Mouse (Mus musculus): Measurements from ENCODE around the gene Frmd4b. TPM values are rescaled to one million over a fixed set of nuclear protein-coding genes. Genes with fewer than 3 reads are reported as not detected.

The Frmd4b gene
- 2.5 and 4.5 TPM in 2 replicates for total RNA-seq (2023)

DNA sequence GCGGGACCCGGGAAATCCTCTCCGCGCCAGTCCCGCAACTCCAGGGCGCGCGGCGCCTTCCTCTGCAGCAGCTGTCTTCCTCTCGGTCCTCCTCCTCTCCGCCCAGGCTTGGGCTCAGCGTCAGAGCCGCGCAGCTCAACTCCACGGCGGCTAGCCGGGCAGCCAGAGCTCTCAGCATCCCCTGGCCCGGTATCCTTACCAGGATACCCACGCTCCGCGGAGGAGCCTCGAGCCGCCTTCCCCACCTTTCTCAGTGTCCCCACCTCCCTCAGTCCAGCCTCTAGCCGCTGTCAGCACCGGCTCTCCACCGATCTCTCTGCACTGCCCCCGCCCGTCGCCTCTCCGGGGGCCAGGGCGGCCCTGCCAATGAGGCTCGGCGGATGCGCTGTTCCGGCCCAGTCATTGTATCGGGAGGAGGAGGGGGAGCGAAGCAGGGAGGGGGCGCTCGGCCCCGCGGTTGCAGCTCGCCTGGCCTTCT is at the start of gene Frmd4b:
Frmd4b (minus strand) TSS at position 276 of the 478 bp plus-strand sequence.

DNA sequence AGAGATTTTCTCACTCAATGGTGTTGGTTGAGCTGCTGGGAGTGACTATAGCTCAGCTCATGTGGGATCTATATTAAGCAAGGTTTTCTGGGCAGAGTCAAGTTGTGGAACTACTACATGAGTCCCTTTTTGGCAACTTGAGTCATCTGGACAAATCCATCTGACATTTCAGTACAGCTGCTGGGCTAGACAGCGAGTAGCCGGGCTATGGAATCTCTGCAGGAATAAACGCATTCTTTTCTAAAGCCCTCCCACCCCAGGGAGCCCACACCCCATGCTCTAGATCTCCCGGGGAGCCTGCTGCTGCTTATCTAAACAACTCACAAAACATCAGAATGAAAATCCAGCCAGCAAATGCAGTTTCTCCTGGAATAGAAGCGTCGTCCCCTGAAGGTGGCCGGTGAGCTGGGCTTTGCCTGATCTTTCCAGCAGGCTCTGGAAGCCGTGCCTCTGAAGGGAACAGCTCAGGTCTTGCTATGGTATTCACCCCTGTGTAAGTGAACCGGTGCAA is 364.6 kb downstream of the Frmd4b start, which contains the start of gene Lmod3:
Lmod3 (minus strand) TSS at position 49 of the 511 bp plus-strand sequence.

Other genes starting within 250 kb of the Frmd4b start
- gene Mitf, start 189.5 kb upstream of the Frmd4b start, total RNA-seq (2023), result 7.9 and 9.6 TPM in 2 replicates

All from neutrophil, adult 65 days (primary cell).